Mouse (Mus musculus): ENCODE measurements around the gene Cd28.

DNA sequence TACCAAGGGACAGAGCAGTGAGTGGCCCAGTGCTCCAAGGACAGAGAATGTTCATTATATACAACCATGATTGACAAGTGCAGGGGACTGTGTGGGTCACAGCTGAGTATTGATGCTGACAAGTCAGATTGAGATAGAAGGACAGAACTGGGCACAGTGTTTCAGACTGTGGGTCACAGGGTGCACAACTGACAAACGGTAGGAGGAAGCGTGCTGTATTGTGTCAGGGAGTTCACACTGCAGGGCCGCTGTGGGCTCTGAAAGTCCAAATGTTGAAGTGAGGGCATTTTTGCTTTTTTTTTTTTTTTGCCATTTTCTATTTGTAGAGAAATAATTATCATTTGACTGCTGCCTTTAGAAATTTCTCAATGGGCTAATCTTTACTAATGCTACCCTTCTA lies 3.4 kb upstream of the Cd28 start:
- TF ChIP-seq EP300 (IDR thresholded peaks at IDR 0.05; ENCODE audit: insufficient read depth, low read depth, low read length), result no peak
- no peak for TF ChIP-seq POLR2A (IDR thresholded peaks at IDR 0.05; ENCODE audit: insufficient read depth, low read depth, low read length)
